Mouse (Mus musculus): ENCODE results near the gene Phc2. TPM values are rescaled to one million over a fixed set of nuclear protein-coding genes. Genes with fewer than 3 reads are reported as not detected.

Gene Phc2
- polyA plus RNA-seq, 1 experiment from 2014 or later = 27.1 TPM

DNA sequence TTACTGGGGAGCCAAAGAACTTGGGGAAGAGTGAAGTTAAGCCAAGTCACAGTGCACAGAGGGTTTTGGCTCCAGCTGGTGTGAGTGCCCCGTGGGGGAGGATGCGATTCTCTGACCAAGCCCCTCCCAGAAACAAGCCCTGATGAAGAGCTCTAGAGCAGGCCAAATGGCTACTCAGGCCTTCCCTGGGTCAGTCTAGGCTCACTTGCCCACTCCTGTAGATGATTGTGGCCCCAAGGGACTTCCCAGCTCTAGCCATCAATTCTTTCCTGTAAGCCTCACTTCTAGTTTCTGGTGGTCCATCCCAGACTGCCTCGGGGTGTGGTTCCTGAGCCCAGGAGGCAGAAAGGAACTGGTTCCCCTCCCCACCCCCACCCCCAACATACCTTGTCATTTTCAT, 100.6 kb downstream of the Phc2 start, which contains the start of gene A3galt2:
Gene A3galt2 (plus strand): TSS at position 301 of the 400 bp plus-strand sequence.
- peaks cover 49% of the 10 kb centered on the region for H3K36me3 ChIP-seq (ENCODE audit: control insufficient read depth, insufficient read depth, low read length)
- no peak within 1 kb of the TSS for H3K9ac ChIP-seq (ENCODE audit: low read length)
- no peaks in the 10 kb centered on the region for H3K27me3 ChIP-seq (replicated peaks; ENCODE audit: control insufficient read depth, insufficient read depth, low read length)
- ATAC-seq (replicated peaks; ENCODE audit: low FRiP score, low TSS enrichment, low read depth) = no peak
- no peak within 1 kb of the TSS for H3K4me2 ChIP-seq (ENCODE audit: low read length)
- no peaks in the 10 kb centered on the region for H3K4me1 ChIP-seq (replicated peaks; ENCODE audit: control insufficient read depth, insufficient read depth, low read length)
- 70% methylated on average over 3 of the region's 3 CpGs for WGBS
- H3K4me3 ChIP-seq (ENCODE audit: low read depth, low read length) = no peak within 1 kb of the TSS
- no peaks in the 10 kb centered on the region for H3K9me3 ChIP-seq (ENCODE audit: control insufficient read depth, low read length)
- no peak for DNase-seq (ENCODE audit: low spot score)
- H3K27ac ChIP-seq (ENCODE audit: low read depth) = no peak within 1 kb of the TSS

GRCm38 (mm10) chr4:128755900-128756299, 101.4 kb downstream of the Phc2 start:
- ATAC-seq (replicated peaks; ENCODE audit: low FRiP score, low TSS enrichment, low read depth) (0 out of 2 replicates have a peak, but pooled peaks have one; percentile 7), DNase-seq (ENCODE audit: low spot score) (no peak)
- H3K9me3 ChIP-seq (ENCODE audit: control insufficient read depth, low read length) = no peaks in the 10 kb centered on the region
- no peak overlapping the region for H3K27ac ChIP-seq (ENCODE audit: low read depth)
- no peak overlapping the region for H3K4me3 ChIP-seq (ENCODE audit: low read depth, low read length)
- H3K27me3 ChIP-seq (replicated peaks; ENCODE audit: control insufficient read depth, insufficient read depth, low read length) = no peaks in the 10 kb centered on the region
- WGBS = 76% methylated on average over 7 of the region's 7 CpGs
- H3K4me1 ChIP-seq (replicated peaks; ENCODE audit: control insufficient read depth, insufficient read depth, low read length) = no peaks in the 10 kb centered on the region
- no peak overlapping the region for H3K4me2 ChIP-seq (ENCODE audit: low read length)
- H3K9ac ChIP-seq (ENCODE audit: low read length) = no peak overlapping the region
- peaks cover 41% of the 10 kb centered on the region for H3K36me3 ChIP-seq (ENCODE audit: control insufficient read depth, insufficient read depth, low read length)

- no peak overlapping the region for H3K4me2 ChIP-seq (ENCODE audit: low read length)
- 0 out of 2 replicates have a peak, but pooled peaks cover 8% of the 10 kb centered on the region for H3K36me3 ChIP-seq (ENCODE audit: control insufficient read depth, insufficient read depth, low read length)
- ATAC-seq (replicated peaks; ENCODE audit: low FRiP score, low TSS enrichment, low read depth) = no peak
- 74% methylated on average over 5 of the region's 5 CpGs for WGBS
- DNase-seq (ENCODE audit: low spot score) = no peak
- no peak overlapping the region for H3K4me3 ChIP-seq (ENCODE audit: low read depth, low read length)
- no peak overlapping the region for H3K27ac ChIP-seq (ENCODE audit: low read depth)
- no peak overlapping the region for H3K9ac ChIP-seq (ENCODE audit: low read length)
- no peaks in the 10 kb centered on the region for H3K27me3 ChIP-seq (replicated peaks; ENCODE audit: control insufficient read depth, insufficient read depth, low read length)
- H3K4me1 ChIP-seq (replicated peaks; ENCODE audit: control insufficient read depth, insufficient read depth, low read length) = no peaks in the 10 kb centered on the region
- H3K9me3 ChIP-seq (ENCODE audit: control insufficient read depth, low read length) = peaks cover 11% of the 10 kb centered on the region; the same call in 1 of the 2 replicates
Measured at GRCm38 (mm10) chr4:128759214-128759613, 104.7 kb downstream of the Phc2 start.

GRCm38 (mm10) chr4:128760029-128760428, 105.5 kb downstream of the Phc2 start:
- Histone ChIP-seq H3K9ac (ENCODE audit: low read length) (no peak overlapping the region), H3K4me3 (ENCODE audit: low read depth, low read length) (no peak overlapping the region), H3K4me2 (ENCODE audit: low read length) (no peak overlapping the region), H3K36me3 (ENCODE audit: control insufficient read depth, insufficient read depth, low read length) (0 out of 2 replicates have a peak, but pooled peaks cover 5% of the 10 kb centered on the region), H3K9me3 (ENCODE audit: control insufficient read depth, low read length) (peaks cover 11% of the 10 kb centered on the region; the same call in 1 of the 2 replicates), H3K27me3 (replicated peaks; ENCODE audit: control insufficient read depth, insufficient read depth, low read length) (no peaks in the 10 kb centered on the region), H3K4me1 (replicated peaks; ENCODE audit: control insufficient read depth, insufficient read depth, low read length) (no peaks in the 10 kb centered on the region), H3K27ac (ENCODE audit: low read depth) (no peak overlapping the region)
- ATAC-seq (replicated peaks; ENCODE audit: low FRiP score, low TSS enrichment, low read depth) (no peak), DNase-seq (ENCODE audit: low spot score) (no peak)
- WGBS = 87% methylated on average over 6 of the region's 6 CpGs

DNA sequence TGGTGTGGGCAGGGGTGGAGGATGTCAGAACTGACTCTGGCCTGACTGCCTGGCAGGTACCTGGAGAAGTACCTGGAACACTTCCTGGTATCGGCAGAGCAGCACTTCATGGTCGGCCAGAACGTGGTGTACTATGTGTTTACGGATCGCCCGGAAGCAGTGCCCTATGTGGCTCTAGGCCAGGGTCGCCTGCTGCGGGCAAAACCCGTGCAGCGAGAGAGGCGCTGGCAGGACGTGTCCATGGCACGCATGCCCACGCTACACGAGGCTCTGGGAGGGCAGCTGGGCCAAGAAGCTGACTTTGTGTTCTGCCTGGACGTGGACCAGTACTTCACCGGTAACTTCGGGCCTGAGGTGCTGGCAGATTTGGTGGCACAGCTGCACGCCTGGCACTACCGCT, 112.4 kb downstream of the Phc2 start:
- peaks cover 11% of the 10 kb centered on the region; the same call in 1 of the 2 replicates for H3K9me3 ChIP-seq (ENCODE audit: control insufficient read depth, low read length)
- no peak overlapping the region for H3K4me2 ChIP-seq (ENCODE audit: low read length)
- DNase-seq (ENCODE audit: low spot score) (no peak), ATAC-seq (replicated peaks; ENCODE audit: low FRiP score, low TSS enrichment, low read depth) (no peak)
- no peak overlapping the region for H3K4me3 ChIP-seq (ENCODE audit: low read depth, low read length)
- no peak overlapping the region for H3K27ac ChIP-seq (ENCODE audit: low read depth)
- 93% methylated on average over 20 of the region's 20 CpGs for WGBS
- no peaks in the 10 kb centered on the region for H3K27me3 ChIP-seq (replicated peaks; ENCODE audit: control insufficient read depth, insufficient read depth, low read length)
- no peaks in the 10 kb centered on the region for H3K4me1 ChIP-seq (replicated peaks; ENCODE audit: control insufficient read depth, insufficient read depth, low read length)
- H3K9ac ChIP-seq (ENCODE audit: low read length) = no peak overlapping the region
- H3K36me3 ChIP-seq (ENCODE audit: control insufficient read depth, insufficient read depth, low read length) = no peaks in the 10 kb centered on the region

DNA sequence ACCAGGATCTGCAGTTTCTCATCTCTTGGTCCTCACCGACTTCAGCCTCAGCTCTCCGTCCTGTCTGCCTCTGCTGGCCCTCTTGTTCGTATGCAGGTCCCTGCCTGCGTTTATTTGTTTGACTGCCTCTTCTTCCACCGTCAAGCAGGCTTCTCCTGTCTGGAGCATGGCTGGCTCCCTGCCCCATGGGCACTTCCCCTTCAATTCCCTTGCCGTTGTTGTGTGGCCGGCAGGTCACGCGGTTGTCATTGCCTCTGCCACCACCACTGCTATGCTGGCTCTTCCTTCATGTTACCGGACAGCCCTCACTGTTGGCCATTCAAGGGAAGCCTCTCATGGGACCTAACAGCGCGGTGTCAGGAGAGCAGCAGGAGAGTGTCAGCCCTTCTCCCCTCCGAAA, 113.6 kb downstream of the Phc2 start:
- H3K36me3 ChIP-seq (ENCODE audit: control insufficient read depth, insufficient read depth, low read length) = peaks cover 10% of the 10 kb centered on the region
- no peak overlapping the region for H3K4me2 ChIP-seq (ENCODE audit: low read length)
- no peak overlapping the region for H3K4me3 ChIP-seq (ENCODE audit: low read depth, low read length)
- H3K9me3 ChIP-seq (ENCODE audit: control insufficient read depth, low read length) = peaks cover 6% of the 10 kb centered on the region; the same call in 1 of the 2 replicates
- no peaks in the 10 kb centered on the region for H3K27me3 ChIP-seq (replicated peaks; ENCODE audit: control insufficient read depth, insufficient read depth, low read length)
- H3K27ac ChIP-seq (ENCODE audit: low read depth) = no peak overlapping the region
- no peak for DNase-seq (ENCODE audit: low spot score)
- no peak for ATAC-seq (replicated peaks; ENCODE audit: low FRiP score, low TSS enrichment, low read depth)
- 71% methylated on average over 13 of the region's 13 CpGs for WGBS
- H3K4me1 ChIP-seq (replicated peaks; ENCODE audit: control insufficient read depth, insufficient read depth, low read length) = no peaks in the 10 kb centered on the region
- no peak overlapping the region for H3K9ac ChIP-seq (ENCODE audit: low read length)

GRCm38 (mm10) chr4:128769569-128770355, 115.3 kb downstream of the Phc2 start:
- H3K4me3 ChIP-seq (ENCODE audit: low read depth, low read length) = no peak overlapping the region
- no peak for DNase-seq (ENCODE audit: low spot score)
- H3K27me3 ChIP-seq (replicated peaks; ENCODE audit: control insufficient read depth, insufficient read depth, low read length) = no peaks in the 10 kb centered on the region
- WGBS = 72% methylated on average over 13 of the region's 13 CpGs
- no peak overlapping the region for H3K27ac ChIP-seq (ENCODE audit: low read depth)
- H3K9ac ChIP-seq (ENCODE audit: low read length) = no peak overlapping the region
- no peak for ATAC-seq (replicated peaks; ENCODE audit: low FRiP score, low TSS enrichment, low read depth)
- no peak overlapping the region for H3K4me2 ChIP-seq (ENCODE audit: low read length)
- H3K36me3 ChIP-seq (ENCODE audit: control insufficient read depth, insufficient read depth, low read length) = peaks cover 27% of the 10 kb centered on the region
- H3K9me3 ChIP-seq (ENCODE audit: control insufficient read depth, low read length) = no peaks in the 10 kb centered on the region
- H3K4me1 ChIP-seq (replicated peaks; ENCODE audit: control insufficient read depth, insufficient read depth, low read length) = no peaks in the 10 kb centered on the region

DNA sequence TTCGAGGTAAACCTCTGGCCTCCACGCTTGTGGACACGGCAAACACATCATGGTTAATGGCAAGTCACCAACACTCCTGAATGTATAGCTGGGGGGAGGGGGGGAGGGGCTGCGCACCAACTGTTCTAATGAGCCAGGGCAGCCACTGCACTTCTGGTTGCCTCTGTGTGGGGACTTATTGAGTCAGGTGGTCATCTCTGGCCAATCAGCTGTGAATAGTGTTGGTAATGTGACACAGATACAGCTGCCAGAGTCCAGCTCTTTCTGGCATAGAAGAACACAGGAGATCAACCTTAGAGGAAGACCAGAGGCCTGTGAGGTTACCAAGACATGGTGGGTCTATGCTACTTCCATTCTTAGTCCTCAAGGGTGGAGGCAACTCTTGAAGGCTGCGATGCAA, 116.2 kb downstream of the Phc2 start:
- H3K27me3 ChIP-seq (replicated peaks; ENCODE audit: control insufficient read depth, insufficient read depth, low read length) = no peaks in the 10 kb centered on the region
- H3K4me1 ChIP-seq (replicated peaks; ENCODE audit: control insufficient read depth, insufficient read depth, low read length) = no peaks in the 10 kb centered on the region
- H3K9ac ChIP-seq (ENCODE audit: low read length) = no peak overlapping the region
- H3K4me3 ChIP-seq (ENCODE audit: low read depth, low read length) = no peak overlapping the region
- peaks cover 36% of the 10 kb centered on the region for H3K36me3 ChIP-seq (ENCODE audit: control insufficient read depth, insufficient read depth, low read length)
- ATAC-seq (replicated peaks; ENCODE audit: low FRiP score, low TSS enrichment, low read depth) (no peak), DNase-seq (ENCODE audit: low spot score) (no peak)
- no peaks in the 10 kb centered on the region for H3K9me3 ChIP-seq (ENCODE audit: control insufficient read depth, low read length)
- no peak overlapping the region for H3K4me2 ChIP-seq (ENCODE audit: low read length)
- WGBS = 75% methylated on average over 5 of the region's 5 CpGs
- no peak overlapping the region for H3K27ac ChIP-seq (ENCODE audit: low read depth)

- no peak overlapping the region for H3K27ac ChIP-seq (ENCODE audit: low read depth)
- no peak overlapping the region for H3K4me2 ChIP-seq (ENCODE audit: low read length)
- peaks cover 67% of the 10 kb centered on the region for H3K36me3 ChIP-seq (ENCODE audit: control insufficient read depth, insufficient read depth, low read length)
- DNase-seq (ENCODE audit: low spot score) (no peak), ATAC-seq (replicated peaks; ENCODE audit: low FRiP score, low TSS enrichment, low read depth) (no peak)
- H3K9me3 ChIP-seq (ENCODE audit: control insufficient read depth, low read length) = no peaks in the 10 kb centered on the region
- no peaks in the 10 kb centered on the region for H3K27me3 ChIP-seq (replicated peaks; ENCODE audit: control insufficient read depth, insufficient read depth, low read length)
- H3K4me1 ChIP-seq (replicated peaks; ENCODE audit: control insufficient read depth, insufficient read depth, low read length) = no peaks in the 10 kb centered on the region
- WGBS = 85% methylated on average over 11 of the region's 11 CpGs
- no peak overlapping the region for H3K9ac ChIP-seq (ENCODE audit: low read length)
- H3K4me3 ChIP-seq (ENCODE audit: low read depth, low read length) = no peak overlapping the region
Measured at GRCm38 (mm10) chr4:128773820-128774219, 119.3 kb downstream of the Phc2 start.
